Mouse (Mus musculus) brown adipose tissue, adult 24 weeks (tissue): ENCODE data around the gene Mrpl52. TPM values are rescaled to one million over a fixed set of nuclear protein-coding genes. Genes with fewer than 3 reads are reported as not detected.

Source experiments
- H3K27ac ChIP-seq: fragments of 200-500 bp; replicated peaks from 2 replicates; pipeline ENCODE4 v1.5.1; 2012; ENCODE audit warnings: low read depth, mild to moderate bottlenecking, low read length
- H3K4me1 ChIP-seq: fragments of 200-500 bp; 2 replicates; pipeline ENCODE4 v1.6.1; 2012; ENCODE audit warnings: low read length, mixed read lengths; ENCODE audit not compliant: control insufficient read depth, insufficient read depth, insufficient read length
- H3K4me3 ChIP-seq: fragments of 200-500 bp; 2 replicates; pipeline ENCODE4 v1.5.1; 2012; ENCODE audit warnings: low read depth, mild to moderate bottlenecking, low read length, moderate library complexity; ENCODE audit not compliant: insufficient read depth
- polyA plus RNA-seq: library from polyadenylated mRNA; stranded (reverse); fragments of >200 nt; gene quantifications from 2 replicates; pipeline ENCODE4 v1.2.4, GENCODE M21; 2012; ENCODE audit not compliant: missing spikeins, insufficient read depth, insufficient read length

The Mrpl52 gene
- polyA plus RNA-seq, 1 experiment = 148 TPM

- Histone ChIP-seq H3K4me1 (0 out of 2 replicates have a peak, but pooled peaks cover 3% of the 10 kb centered on the region), H3K4me3 (no peak overlapping the region), H3K27ac (0 out of 2 replicates have a peak overlapping the region, but pooled peaks have one; percentile 50)
Measured at GRCm38 (mm10) chr14:54398528-54398916, 28.2 kb upstream of the Mrpl52 start.

- Histone ChIP-seq H3K4me3 (no peak overlapping the region), H3K4me1 (0 out of 2 replicates have a peak, but pooled peaks cover 3% of the 10 kb centered on the region), H3K27ac (peak overlapping the region; percentile 50; the same call in 1 of the 2 replicates)
Measured at GRCm38 (mm10) chr14:54398921-54399382, 27.8 kb upstream of the Mrpl52 start.

- no peak overlapping the region for H3K27ac ChIP-seq
- 0 out of 2 replicates have a peak, but pooled peaks cover 3% of the 10 kb centered on the region for H3K4me1 ChIP-seq
Measured at GRCm38 (mm10) chr14:54401723-54402122, 25.0 kb upstream of the Mrpl52 start.

GRCm38 (mm10) chr14:54408336-54409056 lies 18.2 kb upstream of the Mrpl52 start:
- Histone ChIP-seq H3K4me3 (peak overlapping the region; percentile 24), H3K4me1 (0 out of 2 replicates have a peak, but pooled peaks cover 2% of the 10 kb centered on the region), H3K27ac (peak overlapping the region; percentile 38)

More at GRCm38 (mm10) chr14:54401723-54402122, 25.0 kb upstream of the Mrpl52 start:
- no peak overlapping the region for H3K4me3 ChIP-seq

- Histone ChIP-seq H3K27ac (peak overlapping the region; percentile 38), H3K4me1 (0 out of 2 replicates have a peak, but pooled peaks cover 2% of the 10 kb centered on the region), H3K4me3 (peak overlapping the region; percentile 45)
Measured at GRCm38 (mm10) chr14:54409057-54409645, 17.6 kb upstream of the Mrpl52 start.

GRCm38 (mm10) chr14:54409980-54410810 lies 16.5 kb upstream of the Mrpl52 start:
- Histone ChIP-seq H3K4me1 (0 out of 2 replicates have a peak, but pooled peaks cover 2% of the 10 kb centered on the region), H3K27ac (peak overlapping the region; percentile 91), H3K4me3 (peak overlapping the region; percentile 45)

GRCm38 (mm10) chr14:54412000-54412576 lies 14.6 kb upstream of the Mrpl52 start:
- Histone ChIP-seq H3K27ac (no peak overlapping the region), H3K4me1 (0 out of 2 replicates have a peak, but pooled peaks cover 2% of the 10 kb centered on the region), H3K4me3 (no peak overlapping the region)

- H3K4me1 ChIP-seq = peaks cover 2% of the 10 kb centered on the region; the same call in 1 of the 2 replicates
- H3K4me3 ChIP-seq = 0 out of 2 replicates have a peak overlapping the region, but pooled peaks have one; percentile 11
- H3K27ac ChIP-seq = no peak overlapping the region
Measured at GRCm38 (mm10) chr14:54412629-54413170, 14.0 kb upstream of the Mrpl52 start.

- Histone ChIP-seq H3K4me1 (no peaks in the 10 kb centered on the region; the same call in 1 of the 2 replicates), H3K4me3 (peak overlapping the region; percentile 43), H3K27ac (no peak overlapping the region; the same call in 1 of the 2 replicates)
Measured at GRCm38 (mm10) chr14:54413877-54414700, 12.6 kb upstream of the Mrpl52 start.

- Histone ChIP-seq H3K4me3 (no peak overlapping the region), H3K27ac (no peak overlapping the region), H3K4me1 (no peaks in the 10 kb centered on the region; the same call in 1 of the 2 replicates)
Measured at GRCm38 (mm10) chr14:54415241-54416020, 11.3 kb upstream of the Mrpl52 start.

- no peaks in the 10 kb centered on the region; the same call in 1 of the 2 replicates for H3K4me1 ChIP-seq
- H3K4me3 ChIP-seq = no peak overlapping the region
- H3K27ac ChIP-seq = no peak overlapping the region
Measured at GRCm38 (mm10) chr14:54416229-54416775, 10.4 kb upstream of the Mrpl52 start.

- Histone ChIP-seq H3K4me3 (no peak overlapping the region), H3K4me1 (no peaks in the 10 kb centered on the region; the same call in 1 of the 2 replicates), H3K27ac (no peak overlapping the region)
Measured at GRCm38 (mm10) chr14:54416830-54417229, 9.9 kb upstream of the Mrpl52 start.
